Mouse (Mus musculus): ENCODE results near the gene Hopx.

- no peak for TF ChIP-seq CTCF (IDR thresholded peaks at IDR 0.05; ENCODE audit: extremely low read depth, insufficient read depth, insufficient read length, insufficient replicate concordance)
- TF ChIP-seq POLR2A (IDR thresholded peaks at IDR 0.05; ENCODE audit: low read depth, low read length), result no peak
Observed at GRCm38 (mm10) chr5:77148021-77148621, 33.2 kb upstream of the Hopx start.

Data from spleen, adult 2 months (tissue).